Mouse (Mus musculus): ENCODE measurements around the gene Ctf2. TPM values are rescaled to one million over a fixed set of nuclear protein-coding genes. Genes with fewer than 3 reads are reported as not detected.

The Ctf2 gene
- polyA plus RNA-seq, 1 experiment from 2014 or later, result 0.06 TPM

DNA sequence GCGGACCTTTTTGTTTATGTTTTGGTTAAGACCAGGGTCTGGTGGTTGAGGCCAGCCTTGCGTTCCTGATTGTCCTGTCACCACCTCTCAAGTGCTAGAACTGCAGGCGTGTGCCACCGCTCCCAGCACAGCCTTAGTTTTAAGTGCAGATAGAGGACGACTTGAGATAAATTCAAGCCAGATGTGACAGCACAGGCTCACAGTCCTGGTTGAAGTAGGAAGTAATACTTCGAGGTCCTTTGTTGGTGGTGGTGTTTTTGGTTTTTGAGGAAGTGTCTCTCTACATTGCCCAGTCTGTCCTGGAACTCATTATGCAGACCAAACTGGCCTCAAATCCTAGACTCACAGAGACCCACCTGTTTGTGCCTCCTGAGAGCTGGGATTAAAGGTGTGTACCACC is 27.8 kb upstream of the Ctf2 start:
- Histone ChIP-seq H3K4me3 (replicated peaks) (no peak overlapping the region), H3K4me1 (replicated peaks) (peaks cover 13% of the 10 kb centered on the region), H3K27ac (replicated peaks) (peak overlapping the region; percentile 21; the same call in 1 of the 2 replicates), H3K9ac (no peak overlapping the region), H3K36me3 (replicated peaks) (0 out of 2 replicates have a peak, but pooled peaks cover 5% of the 10 kb centered on the region), H3K4me2 (peak overlapping the region; percentile 8; the same call in 1 of the 2 replicates), H3K9me3 (replicated peaks) (no peaks in the 10 kb centered on the region), H3K27me3 (no peaks in the 10 kb centered on the region)
- WGBS (ENCODE audit: insufficient replicate concordance), result 21% methylated on average over 6 of the region's 6 CpGs
- no peak for ATAC-seq (ENCODE audit: insufficient read depth)

DNA sequence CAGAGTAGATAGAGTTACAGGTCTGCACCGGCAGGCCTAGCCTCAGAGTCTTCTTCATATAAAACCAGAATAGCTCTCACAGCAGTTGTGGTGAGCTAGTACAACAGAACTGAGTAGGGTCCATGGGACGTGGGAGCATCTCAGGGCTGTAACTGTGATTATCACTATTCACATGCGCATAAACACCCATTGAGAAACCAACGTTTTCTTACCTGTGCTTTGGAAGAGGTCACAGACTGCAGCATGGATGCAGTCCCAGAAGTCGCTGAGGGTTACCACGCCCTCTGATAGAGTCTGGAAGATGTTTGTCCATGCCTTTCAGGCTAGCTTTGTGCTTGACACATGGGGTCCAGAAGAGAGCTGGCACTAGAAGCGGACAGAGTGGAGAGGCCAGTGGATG is 21.8 kb upstream of the Ctf2 start:
- Histone ChIP-seq H3K36me3 (replicated peaks) (peaks cover 20% of the 10 kb centered on the region), H3K9me3 (replicated peaks) (no peaks in the 10 kb centered on the region), H3K9ac (no peak overlapping the region), H3K27me3 (no peaks in the 10 kb centered on the region), H3K4me1 (replicated peaks) (no peaks in the 10 kb centered on the region), H3K4me2 (no peak overlapping the region), H3K4me3 (replicated peaks) (no peak overlapping the region), H3K27ac (replicated peaks) (no peak overlapping the region)
- ATAC-seq (ENCODE audit: insufficient read depth), result no peak
- WGBS (ENCODE audit: insufficient replicate concordance), result 70% methylated on average over 7 of the region's 7 CpGs

DNA sequence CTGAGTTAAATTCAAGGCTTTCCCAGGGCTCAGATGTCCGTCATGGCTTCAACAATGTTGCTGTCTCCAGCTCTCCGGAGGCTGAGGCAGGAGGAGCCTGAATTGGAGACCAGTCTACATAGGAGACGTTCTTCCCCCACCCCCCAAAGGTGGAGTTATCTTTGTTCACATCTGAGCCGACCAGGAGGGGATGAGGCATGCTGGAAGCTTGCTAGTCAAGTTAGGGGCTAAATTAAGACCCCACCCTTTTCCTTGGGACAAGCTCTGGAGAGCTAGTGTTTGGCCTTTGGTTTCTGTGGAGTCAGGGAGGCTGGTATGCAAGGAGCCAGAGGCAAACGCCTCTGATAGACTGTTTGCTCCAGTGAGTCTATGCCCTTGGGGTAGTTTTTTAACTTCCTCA is 21.2 kb upstream of the Ctf2 start:
- Histone ChIP-seq H3K4me1 (replicated peaks) (no peaks in the 10 kb centered on the region), H3K4me2 (no peak overlapping the region), H3K27ac (replicated peaks) (no peak overlapping the region), H3K9me3 (replicated peaks) (no peaks in the 10 kb centered on the region), H3K27me3 (no peaks in the 10 kb centered on the region), H3K4me3 (replicated peaks) (no peak overlapping the region), H3K36me3 (replicated peaks) (peaks cover 20% of the 10 kb centered on the region), H3K9ac (no peak overlapping the region)
- WGBS (ENCODE audit: insufficient replicate concordance), result 57% methylated on average over 5 of the region's 5 CpGs
- ATAC-seq (ENCODE audit: insufficient read depth), result no peak

DNA sequence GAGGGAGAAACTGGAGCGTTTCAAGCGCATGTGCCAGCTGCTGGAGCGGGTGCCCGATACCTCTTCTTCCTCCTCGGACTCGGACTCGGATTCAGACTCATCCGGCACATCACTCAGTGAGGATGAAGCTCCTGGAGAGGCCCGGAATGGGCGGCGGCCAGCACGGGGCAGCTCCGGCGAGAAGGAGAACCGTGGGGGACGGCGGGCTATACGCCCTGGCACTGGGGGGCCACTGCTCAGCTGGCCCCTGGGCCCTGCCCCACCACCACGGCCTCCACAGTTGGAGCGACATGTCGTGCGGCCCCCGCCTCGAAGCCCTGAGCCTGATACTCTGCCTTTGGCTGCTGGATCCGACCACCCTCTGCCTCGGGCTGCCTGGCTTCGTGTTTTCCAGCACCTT is 20.1 kb upstream of the Ctf2 start:
- no peak overlapping the region for H3K4me3 ChIP-seq (replicated peaks)
- H3K27me3 ChIP-seq, result no peaks in the 10 kb centered on the region
- H3K9ac ChIP-seq, result no peak overlapping the region
- ATAC-seq (ENCODE audit: insufficient read depth), result no peak
- WGBS (ENCODE audit: insufficient replicate concordance), result 85% methylated on average over 27 of the region's 27 CpGs
- H3K4me1 ChIP-seq (replicated peaks), result peaks cover 6% of the 10 kb centered on the region; the same call in 1 of the 2 replicates
- peaks cover 20% of the 10 kb centered on the region for H3K36me3 ChIP-seq (replicated peaks)
- H3K9me3 ChIP-seq (replicated peaks), result no peaks in the 10 kb centered on the region
- no peak overlapping the region for H3K27ac ChIP-seq (replicated peaks)
- H3K4me2 ChIP-seq, result no peak overlapping the region

DNA sequence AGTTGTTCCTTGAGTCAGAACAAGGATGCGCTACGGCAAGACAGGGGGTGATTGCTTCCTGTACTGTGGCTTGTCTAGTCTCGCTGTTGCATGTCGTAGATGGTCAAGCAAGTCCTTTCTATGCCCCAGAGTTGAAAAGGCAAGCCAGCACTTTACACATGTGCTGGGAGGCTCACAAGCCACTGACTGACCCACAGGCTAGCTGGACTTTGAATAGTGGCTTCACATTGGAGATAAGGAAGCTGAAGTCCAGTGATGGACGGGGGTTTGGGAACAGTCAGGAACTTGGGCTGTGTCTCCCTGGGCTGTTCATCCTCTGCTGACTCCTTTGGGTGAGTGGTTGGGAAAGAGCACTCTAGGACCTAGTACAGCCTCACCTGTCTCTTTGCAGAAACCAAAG is 19.7 kb upstream of the Ctf2 start:
- H3K4me1 ChIP-seq (replicated peaks), result peaks cover 10% of the 10 kb centered on the region
- no peak overlapping the region for H3K9ac ChIP-seq
- H3K36me3 ChIP-seq (replicated peaks), result peaks cover 20% of the 10 kb centered on the region
- no peak for ATAC-seq (ENCODE audit: insufficient read depth)
- 81% methylated on average over 5 of the region's 5 CpGs for WGBS (ENCODE audit: insufficient replicate concordance)
- no peak overlapping the region for H3K27ac ChIP-seq (replicated peaks)
- H3K4me3 ChIP-seq (replicated peaks), result no peak overlapping the region
- H3K27me3 ChIP-seq, result no peaks in the 10 kb centered on the region
- H3K4me2 ChIP-seq, result no peak overlapping the region
- H3K9me3 ChIP-seq (replicated peaks), result no peaks in the 10 kb centered on the region

DNA sequence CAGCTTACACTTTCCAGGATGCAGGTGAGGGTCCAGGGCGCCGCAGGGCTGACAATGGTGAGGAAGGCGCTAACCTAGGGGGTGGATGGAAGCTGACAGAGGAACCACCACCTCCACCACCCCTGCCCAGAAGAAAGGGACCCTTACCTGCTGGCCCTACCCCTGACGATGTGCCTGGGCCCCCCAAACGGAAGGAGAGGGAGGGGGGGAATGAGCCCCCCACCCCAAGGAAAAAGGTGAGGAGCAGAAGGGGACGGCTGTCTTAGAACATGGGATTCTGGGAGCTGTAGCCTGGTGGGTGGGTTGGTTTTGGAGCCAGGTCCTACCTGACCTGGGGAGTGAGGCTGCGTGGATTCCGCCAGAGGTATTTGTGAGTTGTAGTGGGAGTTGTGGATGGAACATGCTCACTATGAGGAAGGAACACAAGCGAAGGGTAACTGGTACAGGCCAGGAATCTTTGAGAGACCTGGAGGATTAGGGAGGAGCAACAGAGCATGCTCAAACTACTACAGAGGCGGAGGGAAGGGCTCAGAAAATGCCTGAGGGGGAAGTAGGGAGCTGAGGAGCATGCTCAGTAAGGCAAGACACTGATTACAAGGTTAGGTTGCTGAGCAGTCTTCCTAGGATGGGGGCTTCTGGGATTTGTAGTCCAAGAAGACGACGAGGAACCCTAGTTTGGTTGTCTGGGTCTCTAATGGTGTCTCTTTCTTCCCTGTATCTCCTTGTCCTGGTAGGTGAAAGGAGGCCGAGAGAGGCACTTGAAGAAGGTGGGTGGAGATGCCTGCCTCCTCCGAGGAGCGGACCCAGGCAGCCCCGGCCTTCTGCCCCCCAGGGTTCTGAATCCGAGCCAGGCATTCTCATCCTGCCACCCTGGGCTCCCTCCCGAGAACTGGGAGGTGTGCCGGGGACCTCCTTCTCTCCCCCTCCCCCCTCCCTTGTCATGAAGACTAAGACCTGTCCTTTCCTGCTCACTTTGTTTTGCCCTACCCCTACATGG is 18.5 kb upstream of the Ctf2 start:
- no peak overlapping the region for H3K27ac ChIP-seq (replicated peaks)
- peaks cover 20% of the 10 kb centered on the region for H3K36me3 ChIP-seq (replicated peaks)
- H3K27me3 ChIP-seq, result no peaks in the 10 kb centered on the region
- no peak overlapping the region for H3K9ac ChIP-seq
- no peak overlapping the region for H3K4me2 ChIP-seq
- H3K9me3 ChIP-seq (replicated peaks), result no peaks in the 10 kb centered on the region
- WGBS (ENCODE audit: insufficient replicate concordance), result 74% methylated on average over 19 of the region's 19 CpGs
- no peak for ATAC-seq (ENCODE audit: insufficient read depth)
- H3K4me1 ChIP-seq (replicated peaks), result peaks cover 17% of the 10 kb centered on the region
- H3K4me3 ChIP-seq (replicated peaks), result no peak overlapping the region

DNA sequence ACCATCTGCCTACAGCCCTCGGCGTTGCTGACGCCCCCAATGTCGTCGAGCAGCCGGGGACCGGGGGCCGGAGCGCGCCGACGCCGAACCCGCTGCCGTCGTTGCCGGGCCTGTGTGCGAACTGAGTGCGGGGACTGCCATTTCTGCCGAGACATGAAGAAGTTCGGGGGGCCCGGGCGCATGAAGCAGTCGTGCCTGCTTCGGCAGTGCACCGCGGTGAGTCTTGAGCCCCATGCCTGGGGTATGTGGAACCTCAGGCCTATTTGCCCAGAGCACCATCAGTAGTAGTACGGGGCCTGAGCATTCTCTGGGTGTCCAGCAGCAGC is 16.2 kb upstream of the Ctf2 start:
- no peaks in the 10 kb centered on the region for H3K27me3 ChIP-seq
- H3K4me1 ChIP-seq (replicated peaks), result peaks cover 35% of the 10 kb centered on the region
- H3K27ac ChIP-seq (replicated peaks), result no peak overlapping the region
- H3K9me3 ChIP-seq (replicated peaks), result no peaks in the 10 kb centered on the region
- peaks cover 20% of the 10 kb centered on the region for H3K36me3 ChIP-seq (replicated peaks)
- H3K4me2 ChIP-seq, result no peak overlapping the region
- ATAC-seq (ENCODE audit: insufficient read depth), result no peak
- H3K4me3 ChIP-seq (replicated peaks), result no peak overlapping the region
- H3K9ac ChIP-seq, result no peak overlapping the region
- WGBS (ENCODE audit: insufficient replicate concordance), result 90% methylated on average over 28 of the region's 28 CpGs

DNA sequence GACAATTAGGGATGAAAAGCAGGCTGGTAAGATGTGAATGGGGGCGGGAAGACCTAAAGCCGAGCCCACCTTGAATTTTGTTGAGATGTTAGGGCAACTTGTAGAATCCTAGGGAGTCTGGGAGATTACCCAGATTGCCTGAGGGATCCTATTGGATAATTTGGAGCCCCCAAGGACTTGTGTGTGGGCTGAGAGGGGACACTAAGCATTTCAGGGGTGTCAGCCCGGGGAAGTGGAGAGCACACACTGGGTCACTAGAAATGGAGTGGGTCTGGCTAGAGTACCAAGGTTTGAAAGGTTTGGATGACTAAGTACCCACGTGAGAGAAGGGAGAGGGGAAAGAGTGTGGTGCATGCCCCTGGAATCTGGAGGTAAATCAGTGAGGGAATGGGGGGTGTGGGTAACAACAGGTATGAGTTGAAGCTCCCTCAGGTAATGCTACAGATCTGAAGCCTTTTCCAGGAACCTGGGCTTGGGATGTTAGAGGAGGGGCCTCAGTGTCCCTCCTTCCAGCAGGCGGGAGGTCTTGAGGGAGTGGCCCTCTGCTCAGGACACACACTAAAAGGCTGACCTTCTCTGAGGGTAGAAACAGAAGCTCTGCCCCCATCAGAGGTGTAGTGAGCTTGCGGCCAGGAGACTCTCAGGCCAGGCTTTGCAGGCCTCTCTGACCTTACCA is 15.7 kb upstream of the Ctf2 start:
- WGBS (ENCODE audit: insufficient replicate concordance), result 63% methylated on average over 6 of the region's 6 CpGs
- Histone ChIP-seq H3K27me3 (no peaks in the 10 kb centered on the region), H3K27ac (replicated peaks) (no peak overlapping the region), H3K36me3 (replicated peaks) (peaks cover 20% of the 10 kb centered on the region), H3K4me1 (replicated peaks) (peaks cover 35% of the 10 kb centered on the region), H3K4me2 (peak overlapping the region; percentile 93), H3K9me3 (replicated peaks) (no peaks in the 10 kb centered on the region), H3K9ac (no peak overlapping the region), H3K4me3 (replicated peaks) (peak overlapping the region; percentile 81; the same call in 1 of the 2 replicates)
- ATAC-seq (ENCODE audit: insufficient read depth), result no peak

DNA sequence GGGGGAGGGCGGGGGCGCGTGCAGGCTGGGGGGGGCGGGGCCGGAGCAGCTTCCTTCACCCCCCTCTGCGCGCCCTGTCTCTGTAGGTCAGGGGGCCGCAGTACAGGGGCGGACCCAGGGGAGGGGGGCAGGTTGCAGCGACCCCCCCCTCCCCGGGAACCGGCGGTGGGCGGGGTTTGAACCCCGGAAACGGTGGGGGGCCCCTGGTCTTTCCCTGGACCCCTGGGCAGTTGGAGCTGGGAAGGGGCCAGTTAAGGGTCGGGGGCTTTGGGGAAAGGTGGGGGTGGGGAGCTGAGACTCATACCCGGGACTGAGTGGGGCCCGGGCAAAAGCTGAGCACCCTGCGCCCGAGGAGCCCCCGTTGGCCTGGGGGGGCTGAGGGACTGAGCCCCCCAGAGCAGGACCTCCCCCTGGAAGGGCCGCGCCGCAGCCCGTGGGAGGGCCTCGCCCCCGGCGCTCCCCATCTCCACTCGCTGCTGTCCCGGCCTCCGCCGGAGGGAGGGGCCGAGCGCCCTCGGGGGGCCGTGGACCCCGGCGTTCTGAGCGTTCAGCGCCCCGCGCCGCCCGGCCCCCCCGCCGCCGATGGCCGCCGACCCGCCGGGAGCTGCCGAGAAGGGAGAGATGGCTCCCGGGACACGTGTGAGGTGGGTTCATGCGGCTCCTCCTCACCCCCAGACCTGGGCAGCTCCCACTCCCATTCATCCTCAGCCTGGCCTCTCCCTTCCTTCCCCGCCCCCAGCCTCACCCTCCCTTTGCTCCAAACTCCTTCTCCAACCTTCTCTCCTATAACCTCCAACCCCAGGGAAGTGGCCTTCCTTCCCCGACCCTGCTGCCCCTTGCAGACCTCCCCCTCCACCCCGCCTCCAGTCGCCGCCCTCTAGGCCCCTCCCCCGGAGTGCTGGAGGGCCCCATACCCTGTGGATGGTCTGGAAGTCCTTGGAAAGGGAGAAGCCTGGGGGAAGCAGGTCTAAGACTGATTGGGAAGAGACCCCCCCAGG is 14.8 kb upstream of the Ctf2 start:
- ATAC-seq (ENCODE audit: insufficient read depth), result no peak; the same call in 1 of the 2 replicates
- peak overlapping the region; percentile 93 for H3K4me2 ChIP-seq
- H3K4me3 ChIP-seq (replicated peaks), result peak overlapping the region; percentile 81
- peaks cover 16% of the 10 kb centered on the region; the same call in 1 of the 2 replicates for H3K36me3 ChIP-seq (replicated peaks)
- 0 out of 2 replicates have a peak overlapping the region, but pooled peaks have one; percentile 11 for H3K27ac ChIP-seq (replicated peaks)
- under 1% methylated on average over 56 of the region's 62 CpGs for WGBS (ENCODE audit: insufficient replicate concordance)
- H3K9ac ChIP-seq, result peak overlapping the region; percentile 68
- H3K27me3 ChIP-seq, result no peaks in the 10 kb centered on the region
- peaks cover 35% of the 10 kb centered on the region for H3K4me1 ChIP-seq (replicated peaks)
- H3K9me3 ChIP-seq (replicated peaks), result no peaks in the 10 kb centered on the region

DNA sequence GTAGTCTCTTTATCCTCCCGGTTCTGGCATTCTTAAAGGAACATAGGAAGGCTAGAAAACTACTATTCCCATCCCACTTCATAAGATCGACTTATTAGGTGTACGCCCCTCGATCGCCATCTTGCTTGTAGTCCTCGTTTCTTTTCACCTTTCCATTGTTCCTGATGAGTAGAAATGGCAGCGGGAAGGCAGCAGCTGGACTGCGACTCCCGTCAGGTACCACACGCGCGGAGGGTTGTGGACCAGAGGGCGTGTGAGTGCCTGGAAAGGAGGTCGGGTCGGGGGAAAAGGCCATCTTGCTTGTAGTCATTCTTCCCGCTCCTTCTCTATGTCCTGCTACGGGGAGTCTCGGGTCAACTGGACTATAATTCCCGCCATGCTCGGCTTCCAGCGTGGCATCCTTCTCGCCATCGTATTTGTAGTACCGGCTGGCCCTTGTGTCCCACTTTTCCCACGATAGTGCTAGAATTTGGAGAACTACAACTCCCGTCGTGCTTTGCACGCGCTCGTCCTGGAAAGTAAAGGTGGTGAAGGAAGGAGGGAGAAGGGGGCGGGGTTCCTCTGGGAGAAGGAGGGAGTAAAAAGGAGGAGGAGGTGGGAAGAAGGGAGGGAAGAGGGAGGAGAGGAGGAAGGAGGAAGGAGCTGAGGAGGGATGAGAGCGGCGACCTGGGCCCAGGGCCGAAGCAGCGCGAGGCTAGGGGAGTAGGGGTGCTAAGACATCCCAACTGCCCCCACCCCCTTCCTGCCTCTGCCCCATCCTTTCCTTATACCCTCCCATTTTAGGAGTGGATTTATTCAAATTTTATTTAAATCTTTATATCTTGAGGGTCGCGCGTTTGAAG is 13.9 kb upstream of the Ctf2 start:
- Histone ChIP-seq H3K9me3 (replicated peaks) (no peaks in the 10 kb centered on the region), H3K4me3 (replicated peaks) (peak overlapping the region; percentile 81), H3K36me3 (replicated peaks) (peaks cover 8% of the 10 kb centered on the region; the same call in 1 of the 2 replicates), H3K4me2 (peak overlapping the region; percentile 93), H3K27me3 (no peaks in the 10 kb centered on the region), H3K4me1 (replicated peaks) (peaks cover 35% of the 10 kb centered on the region), H3K9ac (peak overlapping the region; percentile 68), H3K27ac (replicated peaks) (peak overlapping the region; percentile 84)
- peak; percentile 73 for ATAC-seq (ENCODE audit: insufficient read depth)
- WGBS (ENCODE audit: insufficient replicate concordance), result under 1% methylated on average over 38 of the region's 39 CpGs

Measured in liver, embryonic 15.5 days (tissue).